Mouse (Mus musculus) cerebellum, postnatal 10 days (tissue): Measurements from ENCODE around the gene Pcca.

Experiments
- DNase-seq, 2 experiments: peaks; one replicate each; pipeline ENCODE4 v3.0.0; 2021; ENCODE audit warnings: mixed read lengths in 2 of 2

The Pcca gene

DNA sequence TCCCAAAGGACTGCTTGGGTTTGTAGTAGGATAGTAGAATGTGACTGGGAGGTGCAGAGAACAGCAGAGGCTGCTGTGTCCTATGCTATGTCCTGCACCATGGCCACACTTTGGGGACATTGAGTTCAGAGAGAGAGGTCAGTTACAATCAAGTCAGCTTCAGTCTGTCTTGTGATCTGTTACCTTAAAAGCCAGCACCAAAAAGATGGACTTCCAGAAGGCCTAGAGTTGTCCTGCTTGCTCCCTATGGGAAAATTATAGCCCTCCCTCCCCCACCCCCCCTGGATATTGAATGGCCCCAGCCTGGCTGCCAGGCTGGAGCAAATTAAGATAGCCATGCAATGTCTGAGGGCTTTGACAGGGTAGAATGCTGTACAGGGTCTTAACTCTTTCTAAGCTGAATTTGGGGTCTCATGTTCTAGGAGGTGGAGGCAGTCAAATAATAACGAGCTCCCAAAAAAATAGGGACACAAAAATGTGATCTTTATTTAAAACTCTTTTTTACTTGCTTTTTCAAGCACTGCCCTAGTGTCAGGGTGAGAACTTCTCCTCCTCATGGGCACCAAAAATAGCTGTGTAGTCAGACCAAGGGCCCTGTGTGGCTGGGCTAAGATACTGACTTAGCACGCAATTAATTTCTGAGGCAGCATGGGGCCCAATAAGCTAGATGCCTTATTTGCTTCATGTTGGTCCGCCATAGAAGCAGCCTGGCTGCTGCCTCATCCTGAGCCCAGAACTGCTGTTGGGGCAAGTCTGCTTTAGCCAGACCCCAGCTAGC is 353.8 kb downstream of the Pcca start:
- no peak for DNase-seq

DNA sequence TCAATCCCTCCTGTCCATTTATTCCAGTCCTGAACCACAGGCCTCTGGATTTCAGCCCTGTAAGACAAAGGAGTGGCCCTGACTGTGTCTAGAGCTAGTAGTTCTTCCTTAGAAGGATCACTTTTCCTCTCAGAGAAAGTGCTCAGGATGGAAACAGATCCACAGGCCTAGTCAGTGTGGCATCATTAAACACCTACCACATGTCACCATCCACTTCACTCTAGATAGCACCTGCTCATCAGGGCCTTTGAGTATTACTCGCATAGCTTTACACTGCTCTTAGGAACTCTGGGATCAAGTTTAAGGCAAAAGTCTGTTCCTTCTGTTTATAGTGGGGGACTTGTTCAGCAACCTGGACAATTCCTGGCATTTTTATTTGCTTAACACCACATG is 354.4 kb downstream of the Pcca start:
- DNase-seq: no peak

DNA sequence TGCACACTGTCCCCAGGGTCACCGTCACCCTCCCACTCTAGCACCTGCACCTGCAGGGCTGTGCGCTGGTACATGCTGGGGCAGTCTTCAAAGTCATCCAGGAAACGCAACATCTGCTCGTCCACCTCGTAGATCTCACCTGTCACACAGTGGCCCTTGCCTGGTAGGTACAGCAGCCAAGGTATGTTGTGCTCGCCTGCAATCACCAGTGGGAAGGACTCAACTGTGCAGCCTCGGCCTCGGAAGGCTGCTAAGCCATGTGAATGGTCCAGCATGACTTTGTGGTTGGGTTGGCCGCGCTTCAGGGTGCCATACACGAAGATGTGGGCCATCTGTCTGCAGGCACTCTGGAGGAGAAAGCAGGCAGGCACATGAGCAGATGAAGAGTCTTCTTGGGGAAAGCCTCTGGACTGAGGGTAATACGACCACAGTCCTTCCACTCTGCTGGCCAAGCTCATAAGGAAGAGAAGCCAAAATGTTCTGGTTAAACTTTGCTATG is 357.4 kb downstream of the Pcca start:
- DNase-seq: peak; percentile 49 to 60

DNA sequence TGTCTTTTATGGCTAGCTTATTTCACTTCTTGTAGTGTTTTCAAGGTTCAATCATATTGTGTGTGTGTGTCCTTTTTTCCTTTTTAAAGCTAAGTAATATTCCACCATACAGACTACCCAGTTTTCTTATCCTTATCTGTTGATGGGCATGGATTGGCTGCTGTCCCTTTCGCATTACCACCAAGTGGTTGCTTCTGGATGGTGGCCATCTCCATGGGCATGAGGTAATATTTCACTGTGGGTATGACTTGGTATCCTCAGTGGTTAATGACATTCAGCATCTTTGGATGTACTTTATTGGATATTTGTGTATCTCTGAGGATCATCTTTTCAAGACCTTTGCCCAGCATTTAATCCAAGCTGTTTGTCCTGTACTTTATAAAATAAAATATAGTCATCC is 362.0 kb downstream of the Pcca start:
- no peak for DNase-seq

DNA sequence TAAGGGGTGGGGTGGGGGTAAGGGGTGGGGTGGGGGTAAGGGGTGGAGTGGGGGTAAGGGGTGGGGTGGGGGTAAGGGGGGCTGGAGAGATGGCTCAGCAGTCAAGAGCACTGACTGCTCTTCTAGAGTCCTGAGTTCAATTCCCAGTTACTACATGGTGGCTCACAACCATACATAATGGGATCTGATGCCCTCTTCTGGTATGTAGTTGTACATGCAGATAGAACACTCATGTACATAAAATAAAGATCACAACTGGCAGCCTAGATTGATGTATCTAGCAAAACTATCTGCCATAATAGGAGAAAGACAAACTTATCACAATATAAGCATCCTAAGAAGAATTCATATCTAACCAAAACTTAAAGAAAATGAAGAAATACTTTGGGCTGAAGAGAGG is 364.4 kb downstream of the Pcca start:
- no peak for DNase-seq

DNA sequence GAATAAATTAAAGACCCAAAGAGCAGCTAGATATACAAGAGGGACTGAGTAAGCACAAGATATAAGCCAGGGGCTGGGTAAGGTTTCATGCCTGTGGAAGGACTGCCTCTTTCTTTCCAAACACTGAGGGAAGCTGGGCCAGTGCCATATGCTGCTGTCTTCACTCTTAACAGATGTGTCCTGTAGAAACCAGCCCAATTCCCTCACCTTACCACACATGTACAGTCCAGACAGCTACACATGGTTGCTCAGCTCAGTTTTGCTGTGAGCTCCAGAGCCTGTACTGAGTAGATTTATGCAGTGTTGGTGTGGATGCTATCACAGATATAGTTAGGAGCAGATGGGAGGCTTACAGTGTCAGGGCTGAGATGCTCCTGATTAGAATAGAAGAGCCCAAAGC is 366.6 kb downstream of the Pcca start:
- peak in 1 of 2 experiments; percentile 35 for DNase-seq

DNA sequence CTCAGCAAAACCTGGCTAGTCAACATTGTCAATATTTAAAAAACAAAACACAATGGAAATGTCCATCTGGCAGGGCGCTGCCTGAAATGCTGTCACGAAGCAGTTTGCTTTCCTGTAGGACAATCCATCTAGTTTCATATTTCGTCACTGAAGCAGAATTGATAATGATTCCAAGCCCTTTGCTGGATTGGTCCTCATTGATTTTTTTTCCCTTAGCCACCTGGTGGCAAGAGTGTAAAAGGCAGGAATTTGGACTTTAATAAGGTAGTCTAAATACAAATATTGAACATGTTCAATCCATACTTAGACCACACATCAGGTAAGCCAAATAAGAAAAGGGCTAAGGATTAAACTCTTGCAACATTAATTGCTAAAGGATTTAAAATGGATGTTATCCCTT is 367.1 kb downstream of the Pcca start:
- DNase-seq: peak in 1 of 2 experiments; percentile 36

DNA sequence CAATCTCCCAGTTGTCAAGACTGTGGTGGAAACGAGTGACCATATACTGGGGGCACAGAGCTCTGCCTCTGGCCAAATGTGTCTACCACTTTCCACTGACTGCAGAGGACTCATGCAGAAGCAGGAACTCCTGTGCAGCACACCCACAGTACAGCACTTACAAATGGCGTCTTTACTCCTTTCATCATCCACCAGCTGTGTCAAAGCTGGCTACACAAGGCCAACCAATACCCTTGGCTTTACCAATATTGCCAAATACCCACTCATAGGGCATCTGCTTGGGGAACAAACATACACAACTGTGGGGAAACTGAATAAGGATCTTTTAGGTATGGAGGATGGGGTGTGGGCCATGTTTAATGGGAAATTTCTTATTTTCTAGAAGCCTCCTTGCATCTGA is 367.6 kb downstream of the Pcca start:
- peak in 1 of 2 experiments; percentile 20 for DNase-seq

DNA sequence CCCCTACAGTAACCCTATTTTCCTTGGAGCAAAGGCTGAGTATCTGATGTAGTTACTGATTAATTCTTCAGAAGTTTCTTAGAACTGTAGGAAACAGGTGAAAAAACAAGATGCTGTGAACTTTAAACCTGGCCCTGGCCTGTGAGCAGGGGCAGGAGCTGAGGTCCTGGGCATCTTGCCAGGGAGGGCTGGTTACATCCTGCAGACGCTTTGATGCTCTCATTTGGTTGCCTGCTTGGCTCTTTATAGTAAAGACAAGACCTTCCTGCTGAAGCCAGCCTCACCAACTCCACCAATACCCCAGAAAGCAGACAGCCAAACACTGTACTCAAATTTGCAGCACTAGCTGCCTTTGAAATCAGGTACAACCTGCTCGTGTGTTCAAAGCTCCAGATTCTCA is 368.0 kb downstream of the Pcca start:
- peak; percentile 81 to 85 for DNase-seq

DNA sequence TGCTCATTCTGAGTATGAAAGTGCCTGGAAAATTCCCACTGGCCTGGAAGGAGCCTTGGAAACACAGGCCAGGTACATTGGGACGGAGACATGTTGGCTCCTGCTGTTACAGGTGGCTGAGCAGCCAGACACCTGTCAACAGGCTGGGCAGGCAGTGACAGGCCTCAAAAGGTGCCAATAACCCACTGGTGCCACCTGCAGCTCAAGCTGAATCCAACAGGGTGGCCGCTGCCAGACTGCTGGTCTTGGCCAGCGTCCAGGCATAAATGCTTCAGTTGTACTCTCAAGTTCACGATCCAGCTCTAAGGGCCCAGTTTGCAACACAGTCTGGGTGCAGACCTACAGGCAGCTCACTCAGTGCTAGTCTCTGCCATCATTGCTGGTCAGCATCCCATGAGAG is 368.8 kb downstream of the Pcca start:
- DNase-seq: peak; percentile 92 to 95

DNA sequence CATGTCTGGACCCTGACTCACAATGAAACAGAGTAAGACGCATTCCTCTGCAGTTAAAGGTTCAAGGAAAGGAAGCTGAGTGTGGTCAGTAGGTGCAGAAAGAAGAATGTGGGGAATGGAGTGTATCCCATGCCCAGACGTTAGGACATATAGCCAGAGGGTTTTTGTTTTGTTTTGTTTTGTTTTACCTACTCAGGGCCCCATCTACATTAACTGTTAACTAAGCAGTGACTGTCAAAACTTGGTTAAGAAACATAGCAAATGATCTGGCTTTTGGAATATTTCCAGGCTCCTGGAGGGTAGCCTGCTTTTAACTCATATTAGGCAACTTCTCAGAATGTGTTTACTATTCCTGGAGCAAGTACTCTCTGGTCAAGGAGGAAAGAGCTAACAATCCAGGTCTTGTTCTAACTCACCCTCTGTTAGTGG is 369.8 kb downstream of the Pcca start:
- DNase-seq: peak in 1 of 2 experiments; percentile 32

DNA sequence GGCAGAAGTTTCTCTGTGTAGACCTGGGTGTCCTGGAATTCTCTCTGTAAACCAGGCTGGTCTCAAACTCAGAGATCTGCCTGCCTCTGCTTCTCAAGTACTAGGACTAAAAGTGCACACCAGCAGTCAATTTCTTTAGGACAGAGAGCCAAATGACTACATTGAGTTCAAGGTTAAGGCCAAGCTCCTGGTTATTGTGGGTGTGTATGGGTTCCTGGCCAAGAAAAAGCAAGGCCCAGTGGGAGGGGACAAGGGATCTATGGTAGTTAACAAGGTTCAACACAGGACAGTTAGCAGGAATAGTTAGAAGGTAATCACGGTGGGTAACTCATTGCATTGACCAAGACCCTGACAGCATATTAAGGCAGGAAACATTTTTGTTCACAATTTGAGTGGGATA is 370.9 kb downstream of the Pcca start:
- no peak for DNase-seq

DNA sequence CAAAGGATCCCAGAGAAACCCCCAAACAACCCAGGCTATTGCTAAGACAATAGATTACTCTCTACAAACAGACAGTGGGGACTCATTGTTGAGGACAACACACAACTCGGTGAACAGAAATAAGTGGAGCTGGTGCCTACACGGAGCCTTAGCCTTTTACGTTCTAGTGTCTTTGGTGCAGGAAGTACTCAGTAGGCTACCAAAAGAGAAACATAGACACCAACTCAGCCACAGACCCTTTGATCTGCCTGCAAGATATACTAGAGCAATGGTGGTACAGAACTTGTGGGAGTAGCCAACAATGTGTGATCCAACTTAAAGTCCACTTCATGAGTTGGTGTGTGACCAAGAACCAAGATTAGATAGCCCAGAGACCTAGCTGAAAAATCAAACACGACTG is 374.0 kb downstream of the Pcca start:
- DNase-seq: no peak

DNA sequence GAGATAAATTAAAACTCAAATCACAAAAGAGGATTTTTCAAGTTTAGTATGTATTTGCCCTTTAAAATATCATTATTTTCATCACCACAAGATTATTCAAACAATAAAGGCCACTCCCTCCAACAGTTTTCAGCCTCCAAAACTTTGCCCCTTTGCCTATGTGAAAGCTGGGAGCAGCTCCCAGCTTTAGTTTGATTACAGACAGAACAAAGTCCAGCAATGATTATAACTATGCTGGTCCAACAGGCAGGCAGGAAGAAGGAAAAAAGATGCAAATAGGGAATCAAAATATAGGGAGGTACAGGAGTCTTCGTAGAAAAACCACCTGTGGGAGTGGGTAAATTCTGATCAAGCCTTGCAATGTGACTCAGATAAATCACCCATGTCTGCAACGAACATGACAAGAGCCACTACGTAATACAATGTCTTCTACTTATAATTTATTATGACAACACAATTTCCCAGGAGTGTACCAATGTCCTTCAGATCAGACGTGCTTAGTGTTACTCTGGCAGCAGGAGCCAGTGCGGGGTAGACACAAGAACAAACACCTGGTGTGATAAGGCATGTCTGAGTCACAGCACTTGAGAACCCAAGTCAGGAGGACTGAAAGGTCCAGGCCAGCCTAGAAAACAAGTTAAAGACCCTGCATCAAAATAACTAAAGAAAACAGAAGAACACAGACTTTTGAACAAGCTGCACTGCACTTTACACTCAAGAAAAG is 375.4 kb downstream of the Pcca start:
- no peak for DNase-seq

DNA sequence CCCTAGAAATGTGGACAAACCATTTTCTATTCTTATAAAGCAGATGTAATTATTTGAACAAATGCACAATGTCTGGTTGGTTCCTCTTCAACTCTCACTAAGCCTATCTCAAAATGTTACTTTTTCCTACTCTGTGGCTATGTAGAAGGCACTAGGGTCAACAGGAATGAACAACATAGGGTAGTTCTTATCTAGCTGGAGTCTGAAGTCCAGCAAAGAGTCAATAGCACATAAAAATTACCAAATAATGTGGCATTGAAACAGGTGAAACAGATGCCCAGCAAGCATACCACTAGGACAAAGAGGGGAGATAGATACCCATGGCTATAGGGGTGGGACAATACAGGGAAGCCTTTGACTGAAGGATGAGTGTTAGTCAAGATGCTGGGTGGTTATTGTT is 377.1 kb downstream of the Pcca start:
- no peak for DNase-seq

DNA sequence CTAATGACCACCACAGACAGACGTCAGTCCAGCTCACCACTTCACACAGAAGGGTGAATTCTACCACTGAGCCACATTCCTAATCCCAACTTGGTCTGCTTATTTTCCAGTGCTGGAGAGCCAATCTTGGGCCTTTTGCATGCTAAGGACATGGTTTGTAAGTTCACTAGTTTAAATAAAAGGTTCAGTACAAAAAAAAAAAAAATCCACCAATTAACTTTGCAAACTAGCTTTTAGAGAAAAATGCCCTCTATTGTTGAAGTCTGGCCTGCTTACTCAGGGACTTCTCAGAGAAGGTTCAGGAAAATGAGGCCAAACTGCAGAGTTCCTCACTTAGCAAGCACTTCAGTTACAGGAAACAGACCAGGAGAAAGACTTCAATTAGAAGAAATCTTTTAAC is 378.0 kb downstream of the Pcca start:
- no peak for DNase-seq

DNA sequence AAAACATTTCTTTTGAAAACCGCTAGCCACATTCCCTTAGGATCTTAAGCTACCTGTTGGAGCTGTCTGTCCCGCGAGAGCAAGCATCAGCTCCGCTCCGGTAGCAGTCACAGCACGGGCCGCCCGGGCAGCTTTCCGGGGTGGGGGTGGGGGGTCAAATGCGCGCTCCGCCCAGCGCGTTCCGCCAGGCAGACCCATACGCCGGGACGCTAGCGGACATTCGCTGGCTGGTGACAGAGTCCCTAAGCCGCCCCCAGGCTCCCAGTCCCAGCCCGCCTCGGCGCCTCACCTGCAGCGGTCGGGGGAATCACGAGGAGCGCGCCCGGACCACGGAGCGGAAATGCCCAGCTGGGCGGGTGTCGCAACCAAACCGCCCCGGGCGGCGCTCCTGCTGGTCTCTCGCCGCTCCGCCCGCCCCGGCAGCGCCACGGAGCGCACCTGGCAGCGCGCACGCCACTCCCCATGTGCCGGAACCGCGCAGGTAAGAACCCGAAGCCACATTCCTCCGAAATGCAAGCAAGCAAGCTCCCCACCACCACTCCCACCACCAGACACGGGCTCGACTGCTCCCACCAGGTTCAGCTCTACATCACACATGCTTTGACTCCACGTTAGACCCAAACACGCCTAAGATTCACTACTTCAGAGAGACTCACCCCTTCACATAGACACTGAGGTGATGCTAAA is 378.8 kb downstream of the Pcca start:
- DNase-seq: peak; percentile 73 to 74

DNA sequence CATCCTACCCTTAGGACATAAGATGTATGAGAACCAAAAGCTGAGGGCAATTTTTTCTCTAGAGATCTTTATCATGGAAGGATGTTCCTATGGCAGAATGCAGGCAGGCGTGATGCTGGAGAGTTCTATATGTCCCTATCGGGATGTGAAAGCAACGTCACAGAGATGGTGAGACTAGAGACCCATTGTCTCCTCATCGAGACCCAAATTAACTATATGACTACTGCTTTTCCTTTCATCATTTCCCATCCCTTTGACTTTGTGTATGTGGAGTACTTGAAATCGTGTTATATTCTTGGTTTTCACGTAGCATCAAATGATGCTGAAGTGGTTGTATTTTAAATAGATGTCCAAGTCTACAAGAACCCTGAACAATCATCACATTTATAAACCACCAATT is 379.5 kb downstream of the Pcca start, which contains the start of gene Ggact:
Gene Ggact (minus strand): TSS at position 101 of the 400 bp plus-strand sequence.
- no peak for DNase-seq

DNA sequence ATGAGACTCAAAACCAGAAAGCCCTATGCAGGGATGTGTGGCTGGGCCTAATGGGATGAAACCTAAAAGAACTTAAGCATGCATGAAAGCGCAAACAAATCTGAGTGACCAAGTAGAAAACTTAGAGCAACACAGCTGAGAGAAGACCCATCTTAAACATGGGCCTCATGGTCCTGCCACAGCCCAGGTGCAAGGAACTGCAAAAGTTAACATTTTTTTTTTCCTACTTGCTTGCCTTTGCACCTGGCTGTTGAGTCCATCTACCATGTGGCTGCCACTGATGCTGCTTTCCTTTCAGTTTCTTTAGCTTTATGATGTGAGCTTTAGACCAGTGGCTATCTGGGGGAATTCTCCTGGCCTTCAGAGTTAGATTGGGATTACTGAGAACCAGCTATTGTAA is 383.6 kb downstream of the Pcca start:
- no peak for DNase-seq

DNA sequence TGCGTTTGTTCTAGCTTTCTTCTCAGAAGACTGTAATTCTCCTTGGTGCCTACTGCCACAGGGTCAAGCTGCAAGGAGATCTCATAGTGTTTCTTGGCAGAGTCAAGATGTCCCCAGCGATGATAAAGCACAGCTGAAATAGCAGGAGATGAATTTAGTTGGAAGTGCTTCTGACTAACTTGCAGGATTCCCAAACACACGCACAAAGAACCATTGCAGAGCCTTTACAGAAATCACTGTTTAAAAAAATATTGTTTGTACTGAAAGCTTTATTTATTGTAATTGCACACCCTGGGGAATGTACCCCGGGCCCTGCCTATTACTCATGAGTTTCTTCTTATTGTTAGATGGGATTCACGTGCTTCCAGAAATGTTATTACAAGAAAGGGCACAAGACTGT is 385.9 kb downstream of the Pcca start:
- DNase-seq: no peak

DNA sequence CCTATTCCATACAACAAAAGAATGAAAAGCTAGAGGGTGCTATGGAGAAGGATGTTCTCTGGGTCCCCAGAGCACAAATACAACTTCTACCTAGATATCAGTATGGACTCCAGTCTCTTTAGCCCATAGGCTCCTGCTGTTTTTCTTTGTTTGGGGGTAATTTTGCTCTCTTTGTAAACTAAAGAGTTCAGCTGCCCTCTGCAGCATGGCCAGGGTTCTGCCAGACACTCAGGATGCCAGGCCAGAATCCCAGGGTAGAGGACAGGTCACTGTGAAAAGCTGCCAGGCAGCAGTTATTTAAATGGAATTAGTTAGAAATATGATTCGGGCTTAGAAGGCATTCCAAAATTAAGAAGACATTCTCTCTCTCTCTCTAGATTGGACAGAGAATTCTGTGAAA is 402.3 kb downstream of the Pcca start:
- DNase-seq: peak; percentile 48 to 49
